Mouse (Mus musculus) forebrain, embryonic 10.5 days (tissue): ENCODE measurements around the gene Atp1b2. TPM values are rescaled to one million over a fixed set of nuclear protein-coding genes. Genes with fewer than 3 reads are reported as not detected.
"Not testable (repeated sequence)": the region's sequence is repeated elsewhere in the genome, so short reads cannot be mapped to it uniquely, and the experiment has no call there.

ENCODE experiments used
- DNase-seq: peaks from one replicate; pipeline ENCODE4 v3.0.0-alpha.2; 2017; ENCODE audit warnings: low spot score; ENCODE audit errors: extremely low spot score
- H3K27ac ChIP-seq: fragments of 300-500 bp; sonication (generic); 2 replicates; pipeline ENCODE4 v1.5.1; 2016; ENCODE audit warnings: mild to moderate bottlenecking
- H3K27me3 ChIP-seq: fragments of 300-500 bp; sonication (generic); 2 replicates; pipeline ENCODE4 v1.6.1; 2016; ENCODE audit warnings: mild to moderate bottlenecking; ENCODE audit not compliant: poor library complexity, severe bottlenecking
- H3K36me3 ChIP-seq: fragments of 300-500 bp; sonication (generic); replicated peaks from 2 replicates; pipeline ENCODE4 v1.6.1; 2016; ENCODE audit warnings: mild to moderate bottlenecking, moderate library complexity
- H3K4me1 ChIP-seq: fragments of 300-500 bp; sonication (generic); 2 replicates; pipeline ENCODE4 v1.6.1; 2016
- H3K4me3 ChIP-seq: fragments of 300-500 bp; sonication (generic); 2 replicates; pipeline ENCODE4 v1.5.1; 2016; ENCODE audit warnings: mild to moderate bottlenecking, moderate library complexity
- H3K9me3 ChIP-seq: fragments of 300-500 bp; sonication (generic); 2 replicates; pipeline ENCODE4 v1.6.1; 2016; ENCODE audit warnings: mild to moderate bottlenecking, moderate library complexity
- WGBS: fragments of 180-500 bp; shearing (Covaris S2); methylation state at CpG from one replicate; pipeline ENCODE4 v1.1.7; 2016; 5-methylcytosine and 5-hydroxymethylcytosine counted together
- polyA plus RNA-seq: library from polyadenylated mRNA; unstranded; fragments of >200 nt; fragmentation: Nextera tagmentation; extraction: Ambion mirVana; gene quantifications from 2 replicates; pipeline ENCODE4 v1.2.1, GENCODE M21; 2016

Atp1b2 gene
- 4.3 and 4.6 TPM in 2 replicates for polyA plus RNA-seq

DNA sequence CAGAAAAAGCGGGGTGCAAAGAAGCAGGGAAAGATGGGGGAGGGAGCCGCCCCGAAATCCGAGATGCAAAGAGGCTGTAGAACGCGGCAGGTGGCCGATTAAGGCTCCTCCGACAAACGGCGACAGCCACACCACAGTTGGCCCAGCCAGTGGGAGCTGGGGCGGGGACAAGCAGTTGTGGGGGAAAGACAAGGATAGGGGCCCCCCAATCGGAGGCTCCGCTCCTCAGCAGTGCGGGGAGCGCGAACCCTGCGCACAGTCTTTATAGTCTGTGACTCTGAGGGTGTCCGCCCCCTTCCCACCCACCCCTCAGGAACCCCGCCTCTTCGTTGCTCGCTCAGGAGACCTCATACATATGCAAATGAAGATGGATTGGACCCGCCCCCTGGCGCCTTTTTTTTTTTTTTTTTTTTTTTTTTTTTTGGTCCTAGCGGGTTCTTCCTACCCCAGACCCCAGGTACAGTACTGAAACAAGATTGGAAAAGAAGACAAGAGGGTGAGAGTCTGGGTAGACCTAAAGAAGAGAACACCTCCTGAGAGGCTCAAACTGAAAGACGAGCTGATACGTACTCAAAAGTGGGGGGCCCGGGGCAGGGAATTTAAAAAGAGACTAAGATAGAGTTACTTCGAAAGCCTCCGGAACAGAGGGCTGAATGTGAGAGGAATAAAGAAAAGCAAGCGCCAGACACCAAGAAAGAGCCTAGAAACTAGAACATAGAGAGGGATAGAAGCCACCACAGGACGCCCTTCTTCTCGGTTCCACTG lies at the start of gene Atp1b2:
TSS of gene Atp1b2 (minus strand) at position 217 of the 765 bp plus-strand sequence.
- Histone ChIP-seq H3K9me3 (no peaks in the 10 kb centered on the region), H3K36me3 (no peaks in the 10 kb centered on the region), H3K4me3 (peak within 1 kb of the TSS; percentile 64), H3K27me3 (peaks cover 45% of the 10 kb centered on the region), H3K27ac (peak within 1 kb of the TSS; percentile 84), H3K4me1 (peaks cover 33% of the 10 kb centered on the region)
- 4% methylated on average over 32 of the region's 32 CpGs for WGBS
- peak; percentile 77 for DNase-seq

DNA sequence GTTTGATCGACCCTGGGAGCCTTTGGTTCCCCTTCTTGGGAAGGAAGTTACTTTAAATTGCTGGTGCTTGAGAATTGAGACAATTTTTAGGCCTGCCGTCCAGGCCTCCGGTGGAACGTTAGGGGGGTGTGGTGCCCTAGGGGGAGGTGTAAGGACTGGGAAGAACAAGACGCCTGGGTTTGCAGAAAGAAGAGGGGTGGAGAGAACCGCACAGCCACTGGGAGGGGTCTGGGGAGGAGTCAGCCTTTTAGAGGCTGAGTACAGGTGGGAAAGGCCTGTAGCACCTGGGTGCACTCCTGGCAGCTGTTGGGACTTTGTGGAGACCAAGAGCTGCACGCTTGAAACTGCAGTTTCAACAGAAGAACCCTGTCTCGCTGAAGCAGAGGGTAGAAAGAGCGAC lies 49.0 kb upstream of the Atp1b2 start:
- no peak for DNase-seq
- H3K27me3 ChIP-seq, result no peaks in the 10 kb centered on the region
- no peaks in the 10 kb centered on the region for H3K9me3 ChIP-seq
- H3K4me3 ChIP-seq, result peak overlapping the region; percentile 29
- H3K36me3 ChIP-seq, result peaks cover 97% of the 10 kb centered on the region
- H3K27ac ChIP-seq, result 0 out of 2 replicates have a peak overlapping the region, but pooled peaks have one; percentile 56
- H3K4me1 ChIP-seq, result peaks cover 42% of the 10 kb centered on the region
- 50% methylated on average over 9 of the region's 9 CpGs for WGBS

GRCm38 (mm10) chr11:69653399-69653798 lies 47.7 kb upstream of the Atp1b2 start:
- Histone ChIP-seq H3K27ac (0 out of 2 replicates have a peak overlapping the region, but pooled peaks have one; percentile 3), H3K27me3 (no peaks in the 10 kb centered on the region), H3K4me1 (peaks cover 39% of the 10 kb centered on the region), H3K9me3 (no peaks in the 10 kb centered on the region), H3K36me3 (peaks cover 97% of the 10 kb centered on the region), H3K4me3 (no peak overlapping the region)
- 74% methylated on average over 5 of the region's 5 CpGs for WGBS
- DNase-seq, result no peak

DNA sequence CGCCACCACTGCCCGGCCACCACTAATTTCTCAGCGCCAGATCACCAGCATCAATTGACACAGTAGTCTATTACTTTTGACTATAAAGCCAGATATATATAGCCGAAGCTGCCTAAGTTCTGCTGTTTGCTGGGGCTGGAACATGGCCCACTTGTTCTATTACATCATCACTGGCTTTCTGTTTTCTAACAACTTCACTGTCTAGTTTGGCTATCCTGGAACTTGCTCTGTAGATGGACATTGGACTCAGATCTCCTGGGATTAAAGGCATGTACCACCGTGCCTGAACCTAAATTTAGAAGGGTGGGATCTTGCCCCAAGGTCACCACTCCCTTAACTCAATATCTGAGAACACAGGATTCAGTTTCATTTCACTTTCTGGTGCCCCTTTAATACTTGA lies 40.1 kb upstream of the Atp1b2 start:
- no peaks in the 10 kb centered on the region for H3K9me3 ChIP-seq
- peaks cover 99% of the 10 kb centered on the region for H3K36me3 ChIP-seq
- no peak overlapping the region for H3K27ac ChIP-seq
- no peaks in the 10 kb centered on the region for H3K27me3 ChIP-seq
- H3K4me3 ChIP-seq, result no peak overlapping the region
- H3K4me1 ChIP-seq, result no peaks in the 10 kb centered on the region
- no peak for DNase-seq
- WGBS, result 94% methylated on average over 5 of the region's 5 CpGs

DNA sequence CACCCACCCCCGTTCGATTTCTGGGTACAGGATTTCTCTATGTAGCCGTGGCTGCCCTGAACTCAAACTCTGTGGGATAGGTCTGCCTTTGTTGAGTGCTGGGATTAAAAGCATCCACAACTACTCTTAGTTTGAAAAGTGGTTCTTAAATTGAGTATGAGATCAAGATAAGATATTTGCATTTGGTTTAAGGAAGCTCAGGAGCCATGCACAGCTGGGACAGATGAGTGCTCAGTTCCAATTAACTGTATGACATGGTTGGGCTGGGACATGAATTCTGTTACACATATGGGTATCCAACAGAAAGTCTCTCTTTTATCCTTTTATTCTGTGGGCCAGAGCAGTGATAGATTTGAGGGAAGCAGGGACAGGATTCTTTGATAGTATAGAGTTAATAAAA lies 29.7 kb upstream of the Atp1b2 start:
- DNase-seq, result no peak
- peak overlapping the region; percentile 18; the same call in 1 of the 2 replicates for H3K4me3 ChIP-seq
- WGBS, result 91% methylated on average over 3 of the region's 3 CpGs
- H3K27me3 ChIP-seq, result no peaks in the 10 kb centered on the region
- H3K4me1 ChIP-seq, result peaks cover 33% of the 10 kb centered on the region
- no peaks in the 10 kb centered on the region for H3K9me3 ChIP-seq
- peaks cover 51% of the 10 kb centered on the region for H3K36me3 ChIP-seq
- no peak overlapping the region for H3K27ac ChIP-seq

GRCm38 (mm10) chr11:69633128-69633866 lies 27.6 kb upstream of the Atp1b2 start:
- no peaks in the 10 kb centered on the region for H3K27me3 ChIP-seq
- DNase-seq, result no peak
- under 1% methylated on average over 49 of the region's 50 CpGs for whole genome bisulfite sequencing
- H3K4me3 ChIP-seq, result peak overlapping the region; percentile 99
- peaks cover 30% of the 10 kb centered on the region for H3K36me3 ChIP-seq
- H3K4me1 ChIP-seq, result peaks cover 33% of the 10 kb centered on the region
- no peaks in the 10 kb centered on the region for H3K9me3 ChIP-seq
- H3K27ac ChIP-seq, result peak overlapping the region; percentile 99

- Histone ChIP-seq H3K27ac (peak within 1 kb of the TSS; percentile 99), H3K27me3 (no peaks in the 10 kb centered on the region), H3K4me3 (peak within 1 kb of the TSS; percentile 99), H3K36me3 (peaks cover 22% of the 10 kb centered on the region), H3K4me1 (peaks cover 33% of the 10 kb centered on the region), H3K9me3 (no peaks in the 10 kb centered on the region)
- peak; percentile 100 for DNase-seq
- WGBS, result under 1% methylated on average over 49 of the region's 56 CpGs
Observed at GRCm38 (mm10) chr11:69632284-69633089, 26.7 kb upstream of the Atp1b2 start, which contains the start of gene Fxr2. Gene Fxr2 (plus strand): TSS chr11:69632990.

- WGBS, result 70% methylated on average over 1 of the region's 1 CpGs
- H3K9me3 ChIP-seq, result no peaks in the 10 kb centered on the region
- no peaks in the 10 kb centered on the region for H3K27me3 ChIP-seq
- no peak overlapping the region for H3K27ac ChIP-seq
- H3K36me3 ChIP-seq, result no peaks in the 10 kb centered on the region; the same call in 1 of the 2 replicates
- peaks cover 23% of the 10 kb centered on the region for H3K4me1 ChIP-seq
- no peak for DNase-seq
- no peak overlapping the region; the same call in 1 of the 2 replicates for H3K4me3 ChIP-seq
Observed at GRCm38 (mm10) chr11:69629802-69630201, 24.1 kb upstream of the Atp1b2 start.

GRCm38 (mm10) chr11:69628286-69628685 lies 22.5 kb upstream of the Atp1b2 start:
- H3K27ac ChIP-seq, result no peak overlapping the region
- DNase-seq, result peak; percentile 79
- 35% methylated on average over 6 of the region's 6 CpGs for WGBS
- H3K4me3 ChIP-seq, result no peak overlapping the region
- H3K27me3 ChIP-seq, result no peaks in the 10 kb centered on the region
- no peaks in the 10 kb centered on the region for H3K9me3 ChIP-seq
- peaks cover 10% of the 10 kb centered on the region for H3K4me1 ChIP-seq
- H3K36me3 ChIP-seq, result 0 out of 2 replicates have a peak, but pooled peaks cover under 1% of the 10 kb centered on the region

DNA sequence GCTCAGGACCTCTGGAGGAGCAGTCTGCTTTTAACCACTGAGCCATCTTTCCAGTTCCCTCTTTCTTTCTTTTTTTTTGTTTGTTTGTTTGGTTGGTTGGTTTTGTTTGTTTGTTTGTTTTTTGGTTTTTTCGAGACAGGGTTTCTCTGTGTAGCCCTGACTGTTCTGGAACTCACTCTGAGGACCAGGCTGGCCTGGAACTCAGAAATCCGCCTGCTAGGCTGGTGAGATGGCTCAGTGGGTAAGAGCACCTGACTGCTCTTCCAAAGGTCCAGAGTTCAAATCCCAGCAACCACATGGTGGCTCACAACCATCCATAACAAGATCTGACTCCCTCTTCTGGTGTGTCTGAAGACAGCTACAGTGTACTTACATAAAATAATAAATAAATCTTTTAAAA lies 18.6 kb upstream of the Atp1b2 start:
- H3K27me3 ChIP-seq, H3K4me3 ChIP-seq, DNase-seq, H3K9me3 ChIP-seq, H3K27ac ChIP-seq, H3K36me3 ChIP-seq: not testable (repeated sequence)
- peaks cover 23% of the 10 kb centered on the region for H3K4me1 ChIP-seq
- WGBS, result 87% methylated on average over 2 of the region's 2 CpGs

DNA sequence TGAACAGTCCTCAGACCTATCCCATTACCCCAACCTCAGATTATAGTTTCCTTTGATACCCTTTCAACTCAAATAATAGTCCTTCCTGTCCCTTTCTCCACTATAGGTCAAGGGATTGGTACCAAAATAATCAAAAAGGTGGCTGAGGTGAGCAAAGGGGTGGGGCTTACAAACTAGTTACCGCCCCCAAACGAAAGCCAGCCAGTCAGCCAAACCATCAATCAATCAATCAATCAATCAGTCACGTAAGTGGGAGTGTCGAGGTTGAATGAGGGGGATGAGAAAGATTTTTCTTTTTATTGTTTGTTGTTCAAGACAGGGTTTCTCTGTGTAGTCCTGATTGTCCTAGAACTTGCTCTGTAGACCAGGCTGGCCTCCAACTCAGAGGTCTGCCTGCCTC lies 17.3 kb upstream of the Atp1b2 start:
- DNase-seq, result no peak
- peak overlapping the region; percentile 93; the same call in 1 of the 2 replicates for H3K27ac ChIP-seq
- 0 out of 2 replicates have a peak, but pooled peaks cover 1% of the 10 kb centered on the region for H3K27me3 ChIP-seq
- H3K36me3 ChIP-seq, result 0 out of 2 replicates have a peak, but pooled peaks cover 2% of the 10 kb centered on the region
- 75% methylated on average over 4 of the region's 4 CpGs for WGBS
- H3K4me1 ChIP-seq, result peaks cover 27% of the 10 kb centered on the region
- H3K4me3 ChIP-seq, result peak overlapping the region; percentile 59
- H3K9me3 ChIP-seq, result no peaks in the 10 kb centered on the region

GRCm38 (mm10) chr11:69622406-69622805 lies 16.7 kb upstream of the Atp1b2 start:
- H3K27me3 ChIP-seq, result peaks cover 7% of the 10 kb centered on the region; the same call in 1 of the 2 replicates
- no peaks in the 10 kb centered on the region for H3K9me3 ChIP-seq
- peak overlapping the region; percentile 93 for H3K27ac ChIP-seq
- peak overlapping the region; percentile 59 for H3K4me3 ChIP-seq
- 59% methylated on average over 6 of the region's 6 CpGs for WGBS
- no peak for DNase-seq
- 0 out of 2 replicates have a peak, but pooled peaks cover 2% of the 10 kb centered on the region for H3K36me3 ChIP-seq
- H3K4me1 ChIP-seq, result peaks cover 33% of the 10 kb centered on the region
